Mouse (Mus musculus) cerebellum, adult 9-10 months (tissue): Measurements from ENCODE around the gene Zfp36l3.
"Not testable (repeated sequence)": the region's sequence is repeated elsewhere in the genome, so short reads cannot be mapped to it uniquely, and the experiment has no call there.

Source experiments
- DNase-seq: peaks from one replicate; pipeline ENCODE4 v3.0.0; 2022

Zfp36l3 gene

GRCm38 (mm10) chrX:53776276-53776675 lies at the start of gene Zfp36l3:
Zfp36l3 (minus strand) TSS chrX:53776394.
- DNase-seq, result no peak

GRCm38 (mm10) chrX:53799074-53799473 lies 22.9 kb upstream of the Zfp36l3 start:
- DNase-seq, result no peak

DNA sequence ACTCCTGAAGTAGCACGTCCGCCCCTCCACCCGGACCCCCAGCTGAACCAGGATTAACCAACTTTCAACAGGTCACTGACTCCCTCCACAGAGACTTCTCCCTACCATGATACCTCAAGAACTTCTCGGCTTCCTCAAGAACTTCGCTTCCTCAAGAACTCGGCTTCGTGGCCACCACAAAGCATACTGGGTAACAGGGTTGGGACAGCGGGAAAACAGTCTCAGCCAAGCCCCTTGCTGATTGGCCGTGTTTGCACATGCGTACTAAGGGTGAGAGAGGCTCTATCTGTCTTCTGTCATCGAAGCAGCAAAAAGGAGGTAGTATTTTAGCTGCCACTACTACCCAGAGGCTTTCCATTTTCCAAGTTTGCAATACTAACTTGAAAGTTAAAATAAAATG lies 21.3 kb upstream of the Zfp36l3 start, which contains the start of gene Xlr:
Xlr (minus strand) TSS at position 188 of the 400 bp plus-strand sequence.
- not testable (repeated sequence) for DNase-seq

GRCm38 (mm10) chrX:53757736-53758135 lies 18.5 kb downstream of the Zfp36l3 start, which contains the start of gene 1700013H16Rik:
1700013H16Rik (minus strand) TSS chrX:53757831.
- DNase-seq, result no peak

DNA sequence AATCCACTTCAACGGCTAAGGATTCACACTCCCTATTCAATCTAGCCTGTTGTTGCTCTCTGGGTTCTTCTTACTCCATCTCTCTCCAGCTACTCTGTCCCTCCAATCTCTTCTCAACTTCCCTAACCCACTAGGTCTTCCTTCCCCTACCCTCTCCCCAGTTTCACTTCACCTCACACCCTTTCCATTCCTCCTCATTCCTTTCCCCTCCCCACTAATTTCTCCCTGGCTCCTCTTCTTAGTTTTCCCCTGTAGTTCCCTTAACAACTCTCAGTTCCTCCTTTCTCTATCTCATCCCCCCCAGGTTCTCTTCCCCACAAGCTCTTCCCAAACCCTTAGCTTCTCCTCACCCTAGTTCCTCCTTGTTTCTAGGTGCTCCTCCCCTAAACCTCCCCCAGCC lies 23.3 kb downstream of the Zfp36l3 start:
- no peak for DNase-seq

- DNase-seq, result no peak
These were observed 47.2 kb downstream of the Zfp36l3 start for GRCm38 (mm10) chrX:53728967-53729366.

DNA sequence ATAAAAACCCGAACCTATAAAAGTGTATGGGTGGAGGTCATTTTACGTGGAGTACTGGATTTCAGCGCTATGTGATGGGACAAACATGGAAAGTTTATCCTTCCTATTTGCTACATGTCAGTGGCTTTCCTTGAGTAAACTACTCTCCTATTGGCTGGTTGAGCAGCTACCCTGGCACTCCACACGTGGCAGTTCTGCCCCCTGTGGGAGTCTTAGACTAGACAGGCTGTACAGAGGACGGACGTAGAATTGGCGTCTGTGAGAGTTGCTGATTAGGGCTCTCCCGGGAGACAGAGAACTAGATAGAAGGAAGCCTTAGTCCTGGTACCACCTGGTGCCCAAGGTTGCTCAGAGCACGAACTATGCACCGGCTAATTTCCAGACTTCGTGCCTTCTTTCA lies 51.6 kb downstream of the Zfp36l3 start, which contains the start of gene 4930502E18Rik:
4930502E18Rik (plus strand) TSS at position 231 of the 400 bp plus-strand sequence.
- DNase-seq, result no peak
